Mouse (Mus musculus) induced T-regulatory cell, adult 2 months (primary cell): Measurements from ENCODE around the gene Sgf29.
"Not testable (repeated sequence)": the region's sequence is repeated elsewhere in the genome, so short reads cannot be mapped to it uniquely, and the experiment has no call there.

Source experiments
- DNase-seq: peaks from one replicate; pipeline ENCODE4 v3.0.0-alpha.2; 2012; ENCODE audit warnings: low read depth

Gene Sgf29

DNA sequence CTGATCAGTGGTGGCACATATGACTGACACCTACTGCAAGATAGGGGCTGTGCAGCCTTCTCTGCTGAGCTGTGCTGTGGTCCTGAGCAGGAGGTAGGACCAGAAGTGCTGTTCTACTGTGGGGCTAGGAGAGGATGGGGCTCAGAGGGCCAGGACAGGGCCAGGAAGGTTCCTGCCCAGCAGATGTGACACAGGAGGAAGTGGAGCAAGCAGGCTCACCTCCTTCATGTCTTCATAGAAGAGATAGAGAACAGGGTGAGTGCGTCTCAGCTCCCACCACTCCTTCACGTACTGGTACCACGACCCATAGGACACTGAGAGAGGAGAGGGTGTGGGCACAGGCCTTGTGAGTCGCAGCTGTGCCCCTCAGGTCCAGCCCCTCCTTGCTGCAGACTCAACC lies 39.0 kb downstream of the Sgf29 start:
- DNase-seq, result not testable (repeated sequence)

DNA sequence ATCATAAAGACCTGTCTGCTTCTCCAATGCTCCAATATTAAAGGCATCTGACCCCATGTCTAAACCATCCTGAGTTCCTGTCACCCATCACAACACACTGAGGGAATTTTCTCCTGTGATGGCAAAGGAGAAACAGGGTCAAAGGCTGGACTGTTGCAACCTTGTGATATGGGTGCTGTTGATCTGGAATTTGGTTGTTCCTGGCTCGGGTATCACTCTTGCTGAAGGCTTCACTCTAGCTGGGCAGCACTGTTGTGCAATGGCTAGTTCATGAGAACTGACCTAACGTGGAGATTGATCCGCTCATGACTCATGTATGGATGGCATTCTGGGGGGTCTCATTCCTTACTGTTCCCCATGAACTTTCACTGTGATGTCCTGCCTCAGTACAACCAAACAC lies 39.9 kb downstream of the Sgf29 start:
- DNase-seq, result no peak

DNA sequence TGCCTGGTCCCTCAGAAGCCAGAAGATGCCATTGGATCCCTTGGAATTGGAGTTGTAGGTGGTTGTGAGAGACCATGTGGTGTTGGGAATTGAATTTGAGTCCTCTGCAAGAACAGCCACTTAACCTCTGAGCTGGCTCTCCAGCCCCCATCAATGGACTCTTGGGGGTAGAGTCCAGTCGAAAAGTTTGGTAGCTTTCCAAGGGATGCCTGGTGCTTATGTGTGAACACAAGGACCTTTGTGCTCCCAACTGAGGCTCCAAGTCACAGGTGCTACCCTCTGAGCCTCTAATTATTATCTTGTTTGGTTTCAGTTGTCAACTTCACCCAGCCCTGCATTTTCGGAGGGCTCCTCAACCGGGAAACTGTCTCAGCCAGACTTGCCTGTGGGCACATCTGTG lies 41.6 kb downstream of the Sgf29 start:
- no peak for DNase-seq

DNA sequence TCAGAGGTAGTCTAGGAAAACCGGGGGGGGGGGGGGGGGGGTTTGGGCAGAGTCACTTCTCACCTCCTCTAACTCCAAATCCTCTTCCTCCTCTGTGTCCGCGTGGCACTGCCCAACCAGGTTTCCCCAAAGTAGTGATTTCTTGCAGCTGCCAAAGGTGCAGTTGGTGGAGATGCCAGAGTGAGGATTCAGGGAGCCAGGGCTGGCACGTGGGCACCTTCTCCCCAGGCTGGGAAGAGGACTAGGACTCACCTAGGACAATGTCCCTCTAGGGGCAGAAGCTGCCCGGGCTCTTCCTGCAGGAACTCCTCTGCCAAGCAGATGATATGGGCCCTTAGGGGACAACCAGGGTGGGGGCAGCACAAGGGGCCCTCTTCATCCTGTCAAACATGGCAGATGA lies 42.6 kb downstream of the Sgf29 start:
- DNase-seq, result no peak

DNA sequence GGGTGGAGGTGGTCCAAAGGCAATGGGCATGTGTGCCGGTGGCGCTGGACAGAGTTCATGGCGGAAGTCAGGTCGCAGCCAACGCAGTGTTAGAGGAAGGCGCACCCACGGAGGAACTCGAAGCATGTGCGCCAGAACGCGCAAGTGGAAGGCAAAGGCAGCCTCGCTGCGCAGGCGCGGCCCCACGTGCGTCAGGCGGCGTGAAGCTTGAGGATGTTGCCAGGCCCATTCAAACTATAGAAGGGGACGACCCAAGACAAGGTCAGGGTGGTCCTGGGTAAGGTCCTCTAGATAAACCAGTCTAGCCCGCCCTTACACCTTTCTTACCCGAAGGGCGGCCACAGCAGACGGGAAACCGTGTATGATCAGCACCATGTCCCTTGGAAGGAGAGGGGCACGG lies 43.3 kb downstream of the Sgf29 start:
- peak; percentile 9 for DNase-seq

DNA sequence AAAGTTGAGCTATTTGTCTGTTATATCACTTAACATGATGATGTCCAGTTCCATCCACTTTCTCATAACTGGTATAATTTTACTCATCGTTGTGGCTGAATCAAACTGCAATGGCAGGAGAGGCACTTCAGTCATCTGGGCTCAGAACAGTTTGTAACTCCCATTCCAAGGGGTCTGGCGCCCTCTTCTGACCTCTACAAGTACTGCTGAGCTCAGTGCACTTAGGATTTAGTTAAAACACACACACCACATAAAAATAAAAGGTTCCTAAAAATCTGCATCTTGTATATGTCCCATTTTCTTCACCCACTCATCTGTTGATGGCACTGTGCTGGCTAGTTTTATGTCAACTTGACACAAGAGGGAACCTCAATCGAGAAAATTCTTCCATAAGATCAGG lies 44.1 kb downstream of the Sgf29 start:
- DNase-seq, result peak; percentile 96

DNA sequence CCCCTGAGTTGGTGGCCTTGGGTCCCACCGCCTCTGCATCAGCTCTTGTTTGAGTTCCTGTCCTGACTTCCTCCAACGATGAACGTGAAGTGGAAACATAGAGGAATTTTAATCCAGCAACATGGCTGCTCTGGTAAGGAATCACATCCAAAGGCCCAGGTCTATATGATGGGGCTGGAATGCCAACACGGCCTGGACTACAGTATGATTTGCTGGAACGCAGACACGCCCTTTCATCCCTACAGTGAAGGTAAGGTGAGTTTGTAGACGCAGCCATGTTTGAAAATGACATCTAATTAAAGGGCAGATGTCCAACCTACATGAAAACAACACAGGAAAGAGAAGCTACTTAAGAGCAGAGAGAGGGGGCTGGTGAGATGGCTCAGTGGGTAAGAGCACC lies 44.7 kb downstream of the Sgf29 start:
- DNase-seq, result no peak

DNA sequence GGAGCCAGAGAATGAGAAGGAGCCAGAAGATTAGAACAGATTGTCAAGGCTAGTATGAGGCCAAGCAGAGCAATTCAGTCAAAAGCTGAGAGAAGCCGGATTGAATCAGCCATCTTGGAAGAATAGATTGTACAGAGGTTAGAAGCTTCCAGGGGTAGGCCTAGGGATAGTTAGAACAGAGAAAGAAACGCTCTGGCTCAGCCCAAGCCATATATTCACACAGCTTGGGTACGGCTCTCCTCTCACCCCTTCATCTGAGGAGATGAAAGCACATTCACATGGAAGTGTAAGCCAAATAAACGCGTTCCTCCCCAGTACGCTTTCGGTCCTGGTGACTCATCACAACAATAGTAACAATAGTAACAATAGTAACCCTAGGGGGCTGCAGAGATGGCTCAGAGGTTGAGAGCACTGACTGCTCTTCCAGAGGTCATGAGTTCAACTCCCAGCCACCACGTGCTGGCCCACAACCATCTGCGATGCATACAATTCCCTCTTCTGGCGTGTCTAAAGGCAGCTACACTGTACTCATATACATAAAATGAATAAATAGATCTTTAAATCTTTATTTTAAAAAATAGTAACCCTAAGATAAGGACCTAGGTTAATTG lies 45.4 kb downstream of the Sgf29 start:
- DNase-seq, result peak; percentile 32

DNA sequence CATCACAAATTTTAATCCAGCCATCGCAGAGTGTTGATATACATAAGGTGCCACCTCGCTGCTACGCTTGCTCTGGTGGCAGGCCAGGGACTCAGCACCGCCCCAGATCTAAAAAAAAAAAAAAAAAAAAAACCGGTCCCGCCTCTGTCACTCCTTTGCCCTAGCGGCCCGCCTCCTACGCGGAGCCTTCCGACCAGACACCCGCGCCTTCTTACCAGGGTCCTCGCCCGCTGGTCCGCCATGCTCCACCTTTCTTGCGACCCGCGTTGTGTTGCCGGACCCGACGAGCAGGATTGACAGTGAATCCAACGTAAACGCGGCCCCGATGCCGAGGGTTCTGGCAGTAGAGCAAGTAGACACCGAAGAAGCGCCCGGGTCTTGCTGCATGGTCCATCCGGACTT lies 46.1 kb downstream of the Sgf29 start, which contains the start of gene Bola2:
Gene Bola2 (plus strand): TSS at position 192 of the 402 bp plus-strand sequence.
- peak; percentile 90 for DNase-seq

DNA sequence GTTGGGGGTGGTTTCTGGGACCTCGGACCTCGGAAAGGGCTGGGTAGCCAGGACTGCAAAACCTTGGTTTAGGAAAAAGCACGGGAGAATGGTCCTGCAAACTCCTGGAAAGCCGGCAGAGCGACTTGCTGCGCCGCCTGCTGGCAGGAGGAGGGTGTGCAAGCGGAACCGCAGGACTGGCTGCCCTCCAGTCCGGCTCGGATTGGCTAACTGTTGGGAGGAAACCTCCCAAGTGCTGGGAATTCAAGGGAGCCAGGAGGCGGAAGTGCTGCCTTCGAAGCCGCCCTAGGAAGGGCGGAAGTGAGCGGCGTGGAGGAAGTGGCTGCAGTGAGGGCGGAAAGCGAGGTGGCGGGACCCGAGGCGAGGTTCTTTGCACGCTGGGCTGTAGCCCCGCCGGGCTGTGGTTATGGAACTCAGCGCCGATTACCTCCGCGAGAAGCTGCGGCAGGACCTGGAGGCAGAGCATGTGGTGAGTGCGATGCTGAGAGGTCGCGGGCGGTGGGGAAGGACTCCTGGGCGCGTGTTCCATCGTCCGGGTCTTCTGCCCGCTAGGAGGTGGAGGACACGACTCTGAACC lies 46.6 kb downstream of the Sgf29 start, which contains the start of gene Slx1b:
Gene Slx1b (minus strand): TSS at position 154 of the 577 bp plus-strand sequence.
- peak; percentile 96 for DNase-seq

DNA sequence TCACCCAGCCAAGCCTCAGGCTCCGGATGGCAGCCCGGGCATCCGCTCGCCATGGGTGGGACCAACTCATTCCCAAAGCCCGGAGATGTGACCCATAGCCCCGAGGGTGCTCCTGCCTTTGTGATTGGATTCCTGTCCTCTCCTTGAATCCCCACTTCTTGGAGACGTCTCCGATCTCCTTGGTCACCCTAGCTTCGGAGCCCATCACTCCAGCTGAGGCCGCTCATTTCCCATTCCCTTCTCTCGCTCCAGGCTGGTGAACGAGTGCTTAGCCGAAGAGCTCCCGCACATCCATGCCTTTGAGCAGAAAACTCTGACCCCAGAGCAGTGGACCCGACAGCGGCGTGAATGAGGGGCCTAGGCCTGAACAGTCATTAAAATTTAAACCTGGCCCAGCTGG lies 47.2 kb downstream of the Sgf29 start:
- DNase-seq, result no peak

DNA sequence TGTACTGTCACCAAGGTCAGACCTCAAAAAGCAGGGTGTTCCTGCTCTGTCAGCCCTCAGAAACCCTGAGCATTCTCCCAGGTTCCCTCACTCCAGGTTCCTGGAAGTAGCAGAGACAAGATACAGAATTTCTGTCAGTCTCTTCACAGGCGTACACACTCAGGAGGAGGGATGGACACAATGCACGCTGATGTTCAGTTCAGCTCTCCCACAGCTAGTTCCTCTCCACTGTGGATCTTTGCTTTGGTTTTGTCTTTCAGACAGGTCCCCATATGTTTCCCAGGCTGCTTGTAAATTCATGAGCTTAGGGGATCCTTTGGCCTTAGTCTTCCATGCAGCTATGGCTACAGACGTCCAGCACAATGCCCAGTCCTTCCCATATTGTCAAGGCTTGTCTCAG lies 47.8 kb downstream of the Sgf29 start:
- DNase-seq, result peak; percentile 63

DNA sequence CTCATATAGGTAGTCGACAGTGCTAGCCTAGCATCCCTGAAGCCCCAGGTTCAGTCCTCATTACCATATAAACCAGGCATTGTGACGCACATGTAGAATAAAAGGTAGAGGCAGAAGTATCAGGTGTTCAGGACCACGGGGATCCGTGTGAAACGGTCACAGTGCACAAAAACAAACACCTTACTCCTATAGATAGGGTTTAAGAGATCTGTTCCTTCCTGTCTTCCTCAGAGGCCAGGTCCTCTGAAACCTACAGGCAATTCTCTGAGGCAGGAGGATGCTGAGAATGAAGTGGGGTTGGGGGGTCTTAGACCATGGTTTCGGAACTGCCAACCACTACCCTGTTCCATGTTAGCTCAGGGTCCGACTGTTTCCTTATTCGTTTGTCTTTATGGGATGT lies 48.7 kb downstream of the Sgf29 start:
- no peak for DNase-seq

DNA sequence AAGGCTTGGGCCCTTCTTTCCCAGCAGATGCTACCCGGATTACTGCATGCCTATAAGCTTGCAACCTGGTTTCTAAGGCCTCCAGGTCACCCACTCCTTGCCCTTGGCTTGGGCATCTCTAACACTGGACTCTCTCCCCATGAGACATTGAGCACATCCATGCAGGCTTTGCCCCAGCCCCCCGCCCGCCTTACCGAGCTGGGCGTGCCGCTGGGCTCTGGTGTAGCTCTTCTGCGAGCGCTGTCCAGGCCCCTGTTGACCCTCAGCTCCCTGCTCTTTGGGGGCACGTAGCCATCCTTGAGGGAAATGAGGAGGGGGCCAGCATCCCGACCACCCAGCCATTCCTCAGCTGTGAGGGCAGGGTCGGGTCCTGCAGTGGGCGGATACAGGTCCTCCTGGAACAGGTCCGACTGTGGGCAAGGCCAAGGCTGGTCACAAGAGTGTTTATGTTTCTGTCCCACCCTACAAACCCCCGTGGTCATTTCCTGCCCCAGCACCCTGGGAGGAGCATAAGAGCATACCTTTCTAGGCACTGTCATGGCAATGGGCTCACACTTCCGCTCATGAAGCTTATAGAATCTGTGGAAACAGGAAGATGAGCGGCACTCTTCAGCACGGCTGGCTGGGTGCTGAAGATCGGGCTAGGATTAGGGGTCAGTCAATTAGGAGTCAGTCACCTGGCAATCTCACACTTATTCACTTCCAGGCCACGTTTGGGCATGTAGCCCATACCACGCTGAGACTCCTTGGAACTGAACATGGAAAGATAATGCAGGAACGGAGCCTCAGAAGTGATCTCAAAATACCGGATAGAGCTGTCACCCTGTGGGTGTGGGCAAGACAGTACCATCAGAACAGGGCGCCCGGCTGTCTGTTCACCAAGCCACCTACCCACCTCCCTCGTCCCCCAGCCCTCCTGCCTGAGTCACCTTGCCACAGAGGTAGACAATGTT lies 51.2 kb downstream of the Sgf29 start:
- DNase-seq, result peak; percentile 59

DNA sequence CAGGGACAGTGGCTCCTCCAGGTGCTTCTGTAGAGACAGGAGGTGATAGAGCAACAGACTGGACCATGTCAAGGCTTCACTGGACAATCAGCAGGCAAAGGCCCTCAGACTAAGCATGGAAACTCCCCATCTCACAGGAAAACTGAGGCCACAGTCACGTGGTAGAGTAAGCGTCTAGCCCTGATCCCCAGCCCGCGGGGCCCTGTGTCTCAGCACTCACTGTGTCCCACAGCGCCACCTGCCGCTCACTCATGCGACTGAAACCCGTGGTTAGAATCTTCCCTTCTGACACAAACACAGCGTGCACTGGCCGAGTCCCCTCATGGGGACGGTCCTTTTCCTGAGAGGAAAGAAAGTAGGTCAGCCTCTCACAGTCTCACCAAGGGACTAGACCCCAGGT lies 52.0 kb downstream of the Sgf29 start:
- DNase-seq, result peak; percentile 99

DNA sequence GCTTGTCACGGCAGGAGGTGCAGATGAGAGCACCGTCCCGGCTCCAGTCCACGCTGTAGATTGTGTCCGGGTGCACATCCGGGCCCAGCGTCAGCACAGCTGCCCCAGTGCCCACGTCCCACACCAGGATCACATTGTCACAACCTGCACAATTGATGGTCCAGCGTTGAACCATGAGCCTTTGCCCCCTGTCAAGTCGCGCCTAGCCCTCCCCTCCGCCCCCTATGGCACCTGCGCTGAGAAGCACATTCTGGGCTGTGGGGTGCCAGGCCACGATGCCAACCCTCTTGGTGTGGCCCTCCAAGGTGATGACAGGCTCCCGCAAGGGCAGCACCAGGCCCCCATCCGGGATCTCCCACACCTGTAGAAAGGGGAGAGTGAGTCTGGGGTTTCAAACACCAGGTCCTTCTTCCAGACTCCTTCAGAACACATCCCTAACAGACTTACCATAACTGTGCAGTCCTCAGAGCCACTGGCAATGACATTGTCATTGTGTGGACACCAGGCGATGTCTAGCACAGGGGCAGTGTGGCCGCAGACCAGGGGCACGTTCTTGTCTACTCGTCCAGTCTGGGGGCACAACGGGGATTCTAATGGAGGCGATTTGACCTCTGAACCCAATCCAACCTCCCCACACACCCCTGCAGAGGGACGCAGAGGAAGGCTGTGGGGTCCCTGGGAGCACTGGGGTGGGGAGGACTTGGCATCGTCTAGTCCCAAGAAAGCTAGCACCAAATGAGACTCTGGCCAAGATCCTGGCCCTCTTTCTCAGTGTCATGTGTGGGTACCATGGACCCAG lies 52.6 kb downstream of the Sgf29 start:
- no peak for DNase-seq

DNA sequence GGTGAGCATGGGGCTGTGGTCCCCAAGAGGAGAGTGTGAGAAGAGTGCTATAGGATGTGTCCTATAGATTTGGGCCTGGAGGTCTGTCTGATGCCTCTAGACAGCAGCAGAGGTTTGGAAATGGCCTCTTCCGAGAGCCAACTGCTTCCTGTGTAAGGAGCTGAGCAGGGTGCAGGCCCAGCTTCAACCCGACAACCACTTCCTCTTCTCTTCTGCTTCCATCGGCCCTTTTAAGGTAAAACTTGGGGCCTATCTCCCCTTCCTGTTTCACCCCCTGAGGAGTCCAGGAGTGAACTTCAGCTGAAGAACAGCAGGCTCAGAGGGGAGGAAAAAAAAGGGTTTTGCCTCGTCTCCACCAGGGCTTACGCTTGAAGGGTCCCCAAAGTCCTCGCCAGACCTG lies 53.2 kb downstream of the Sgf29 start:
- peak; percentile 91 for DNase-seq

DNA sequence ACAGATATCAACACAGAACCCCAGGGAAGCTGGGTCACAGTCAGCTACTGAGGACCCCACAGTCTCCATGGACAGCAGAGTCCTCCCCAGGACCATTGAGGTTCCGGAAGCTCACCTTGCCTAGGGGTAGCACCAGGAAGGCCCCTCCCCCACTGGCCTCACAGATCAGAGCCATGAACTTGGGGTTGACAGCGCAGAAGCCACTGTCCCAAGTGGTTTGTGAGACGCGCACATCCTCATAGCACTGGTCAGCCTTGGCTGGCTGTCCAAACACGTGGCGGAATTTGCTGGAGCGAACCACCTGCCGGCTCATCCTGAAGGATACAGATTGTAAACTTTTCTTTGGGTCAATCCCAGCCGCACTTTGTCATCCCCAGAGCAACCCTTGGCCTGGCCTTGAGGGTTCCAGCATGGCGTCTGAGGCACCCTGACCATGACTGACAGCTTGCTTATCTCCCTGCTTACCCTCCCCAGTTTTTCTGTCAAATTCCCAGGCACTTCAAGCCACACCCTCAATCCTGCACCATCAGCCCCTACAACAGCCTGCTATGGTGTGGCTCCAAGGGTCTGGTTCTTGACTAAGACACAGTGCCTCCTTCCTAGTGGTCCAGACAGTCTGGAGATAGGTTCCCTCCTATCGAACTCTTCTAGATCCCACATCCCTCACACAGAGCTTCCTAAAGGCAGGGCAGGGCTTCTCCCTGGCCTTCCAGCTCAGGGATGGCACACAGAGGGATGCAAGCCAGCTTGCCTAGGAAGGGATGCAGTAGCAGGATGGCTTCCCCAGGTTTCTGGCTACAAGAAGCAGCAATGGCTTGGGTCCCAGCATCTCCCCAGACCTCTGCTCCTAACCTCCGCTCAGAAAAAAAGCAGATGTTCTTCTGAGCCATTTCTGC lies 54.0 kb downstream of the Sgf29 start:
- DNase-seq, result peak; percentile 77

DNA sequence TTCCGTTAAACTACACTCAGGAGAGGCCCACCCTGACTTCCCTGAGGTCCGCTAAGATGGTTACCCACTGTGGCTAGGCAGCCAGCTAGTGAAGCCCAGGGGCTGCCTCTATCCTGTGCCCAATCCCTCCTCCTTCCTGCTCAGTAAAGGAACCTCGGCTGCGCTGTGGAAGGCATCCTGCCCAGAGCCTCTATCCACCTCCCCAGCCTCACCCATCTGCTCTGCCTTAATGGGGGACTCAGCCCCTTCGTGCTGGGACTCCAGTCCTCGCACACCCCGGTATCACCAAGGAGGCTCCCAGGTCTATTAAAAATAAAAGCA lies 54.6 kb downstream of the Sgf29 start:
- DNase-seq, result no peak

DNA sequence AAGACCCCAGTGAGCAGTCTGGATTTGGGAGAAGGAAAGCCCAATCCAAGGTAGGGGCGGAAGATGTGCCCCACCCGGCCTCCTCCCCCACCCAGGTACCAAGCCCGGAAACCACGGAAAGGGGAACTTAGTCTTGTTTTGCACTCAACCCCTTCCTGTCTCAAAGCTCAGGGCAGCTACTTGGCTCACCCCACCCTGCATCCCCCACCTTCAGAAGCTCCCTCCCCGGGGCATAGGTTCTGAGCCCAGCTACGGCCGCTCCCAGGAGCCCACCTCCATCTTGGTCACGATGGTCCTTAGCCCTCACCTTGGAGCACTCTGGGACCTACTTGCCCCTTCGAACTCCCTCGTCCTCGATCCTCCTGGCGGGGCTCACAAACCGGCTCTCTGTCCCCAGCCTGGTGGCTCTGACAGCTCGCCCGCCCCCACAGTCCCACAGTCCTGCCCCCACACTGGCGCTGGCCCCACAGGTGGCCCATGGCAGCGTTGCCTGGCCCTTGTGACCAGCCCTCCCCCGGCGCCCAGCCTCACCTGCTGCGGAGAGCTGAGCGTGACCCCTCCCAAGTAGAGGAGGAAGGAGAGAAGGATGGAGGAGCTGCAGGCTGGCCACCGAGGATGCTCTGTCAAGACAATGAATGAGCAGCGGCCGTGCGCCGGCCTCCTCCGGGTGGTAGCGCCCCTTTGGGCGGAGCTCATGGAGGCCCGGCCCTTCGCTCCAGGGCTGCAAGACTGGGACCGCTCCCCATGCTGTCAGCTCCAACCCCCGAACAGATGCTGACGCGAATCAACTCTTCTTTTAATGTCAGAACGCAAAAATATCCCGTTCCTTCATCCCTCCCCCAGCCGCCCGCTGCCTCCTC lies 55.2 kb downstream of the Sgf29 start:
- DNase-seq, result peak; percentile 93
